Mouse (Mus musculus) splenic B cell, adult 2 months (primary cell): ENCODE results near the gene Pitpnc1.
"Not testable (repeated sequence)": the region's sequence is repeated elsewhere in the genome, so short reads cannot be mapped to it uniquely, and the experiment has no call there.

Experiments used
- DNase-seq: peaks from one replicate; pipeline ENCODE4 v3.0.0-alpha.2; 2011; ENCODE audit warnings: low read depth, low spot score
- H3K27me3 ChIP-seq: 2 replicates; pipeline ENCODE4 v1.6.1; 2012; ENCODE audit warnings: mild to moderate bottlenecking, low read length, moderate library complexity, mixed read lengths; ENCODE audit not compliant: control insufficient read depth, poor library complexity, insufficient read depth, severe bottlenecking
- H3K36me3 ChIP-seq: 2 replicates; pipeline ENCODE4 v1.6.1; 2012; ENCODE audit warnings: mild to moderate bottlenecking, low read length, moderate library complexity, mixed read lengths; ENCODE audit not compliant: control insufficient read depth, poor library complexity, insufficient read depth, severe bottlenecking

The Pitpnc1 gene

DNA sequence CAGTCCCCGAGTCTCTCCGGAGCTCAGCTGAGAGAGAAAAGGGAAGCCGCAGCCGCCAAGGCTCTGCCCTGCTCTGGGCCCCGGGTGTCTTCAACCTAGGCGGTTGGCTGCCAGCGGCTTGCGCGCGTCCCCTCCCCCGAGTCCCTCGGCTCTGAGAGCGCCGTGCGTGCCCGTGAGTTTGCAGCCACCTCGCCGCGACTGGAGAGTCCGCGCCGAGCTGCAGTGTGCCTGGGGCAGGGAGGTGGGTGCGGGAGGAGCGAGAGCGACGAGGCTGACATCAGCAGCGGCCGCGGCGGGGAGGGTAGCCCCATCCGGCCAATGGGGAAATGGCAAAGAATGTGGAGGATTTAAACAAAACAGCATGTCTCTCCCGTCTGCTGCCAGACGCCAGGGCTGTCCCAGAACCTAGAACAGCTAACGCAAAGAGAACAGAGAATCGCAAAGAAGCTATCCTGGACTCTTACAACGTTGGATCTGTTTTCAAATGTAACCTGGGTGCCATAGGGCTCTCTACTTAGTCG, at the start of gene Pitpnc1:
TSS of gene Pitpnc1 (minus strand) at position 179 of the 521 bp plus-strand sequence.
- DNase-seq = peak; percentile 84
- no peaks in the 10 kb centered on the region for H3K27me3 ChIP-seq
- H3K36me3 ChIP-seq = no peaks in the 10 kb centered on the region

DNA sequence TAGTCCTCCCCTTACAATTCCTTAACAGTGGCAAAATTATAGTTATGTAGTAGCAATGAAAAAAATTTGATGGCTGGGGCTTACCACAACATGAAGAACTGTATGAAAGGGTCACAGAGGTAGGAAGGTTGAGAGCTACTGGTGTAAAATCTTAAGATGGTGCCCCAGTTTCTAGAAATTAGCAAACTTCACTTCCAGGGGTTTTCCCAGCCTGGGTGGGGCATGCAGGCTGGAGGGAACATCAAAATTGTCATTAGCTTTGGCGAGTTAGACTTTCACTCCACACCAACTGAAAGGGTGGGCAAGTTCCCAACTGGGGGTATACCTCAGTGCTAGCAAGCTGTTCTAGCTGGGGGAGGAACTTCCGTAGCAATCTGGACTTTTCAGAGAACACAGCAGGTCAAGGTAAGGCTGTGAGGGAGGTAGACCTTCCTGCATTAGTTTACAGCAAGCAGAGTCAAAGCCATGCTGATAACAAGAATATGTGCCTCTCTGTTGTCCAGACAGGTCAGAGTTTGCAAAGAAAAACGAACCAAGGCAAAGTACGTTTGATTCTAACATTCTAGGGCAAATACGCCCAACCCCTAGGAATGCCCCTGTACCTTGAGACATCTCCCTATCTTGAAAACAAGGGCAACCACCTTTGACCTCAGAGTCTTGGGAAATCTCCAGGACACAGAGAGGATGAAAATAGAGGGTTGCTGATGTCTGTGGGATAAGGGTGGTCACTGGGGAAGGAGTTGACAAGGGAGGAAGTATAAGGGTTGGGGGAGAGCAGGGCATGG, 48.3 kb upstream of the Pitpnc1 start:
- H3K27me3 ChIP-seq = no peaks in the 10 kb centered on the region
- no peaks in the 10 kb centered on the region for H3K36me3 ChIP-seq
- no peak for DNase-seq

DNA sequence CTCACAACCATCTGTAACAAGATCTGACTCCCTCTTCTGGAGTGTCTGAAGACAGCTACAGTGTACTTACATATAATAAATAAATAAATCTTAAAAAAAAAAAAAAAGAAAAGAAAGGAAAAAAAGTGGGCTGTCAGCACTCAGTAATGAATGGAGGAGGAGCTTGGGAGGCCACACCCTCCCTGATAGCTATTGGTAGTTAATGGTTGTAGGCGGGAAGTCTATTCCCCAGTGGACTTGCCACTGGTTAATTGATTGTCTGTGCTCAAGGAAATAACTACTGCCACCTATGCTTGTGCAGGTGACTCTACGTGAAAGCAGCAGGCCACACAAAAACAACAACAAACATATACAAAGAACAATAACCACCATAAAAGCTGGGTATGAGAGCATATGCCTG, 45.9 kb upstream of the Pitpnc1 start:
- Histone ChIP-seq H3K36me3 (no peaks in the 10 kb centered on the region), H3K27me3 (no peaks in the 10 kb centered on the region)
- no peak for DNase-seq

DNA sequence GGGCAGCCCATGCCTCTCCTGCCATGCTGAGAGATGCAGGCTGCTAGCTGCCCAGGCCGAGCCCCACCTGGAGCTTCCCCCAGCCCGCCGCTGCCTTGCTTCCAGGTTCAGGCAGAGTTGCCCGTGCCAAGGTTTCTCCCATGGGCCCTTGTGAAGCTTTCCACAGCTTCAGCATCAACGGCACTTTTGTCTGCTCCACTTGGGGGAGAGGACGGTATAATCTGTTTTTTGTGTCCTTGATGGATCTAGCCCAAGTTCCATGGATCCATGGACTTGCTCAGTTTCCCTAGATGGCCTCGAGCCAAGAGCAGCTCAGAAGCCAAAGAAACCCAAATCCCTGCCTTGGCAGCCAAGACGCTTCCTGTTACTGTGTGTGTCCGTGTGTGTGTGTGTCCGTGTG, 42.5 kb upstream of the Pitpnc1 start:
- Histone ChIP-seq H3K27me3 (no peaks in the 10 kb centered on the region), H3K36me3 (no peaks in the 10 kb centered on the region)
- DNase-seq = no peak

DNA sequence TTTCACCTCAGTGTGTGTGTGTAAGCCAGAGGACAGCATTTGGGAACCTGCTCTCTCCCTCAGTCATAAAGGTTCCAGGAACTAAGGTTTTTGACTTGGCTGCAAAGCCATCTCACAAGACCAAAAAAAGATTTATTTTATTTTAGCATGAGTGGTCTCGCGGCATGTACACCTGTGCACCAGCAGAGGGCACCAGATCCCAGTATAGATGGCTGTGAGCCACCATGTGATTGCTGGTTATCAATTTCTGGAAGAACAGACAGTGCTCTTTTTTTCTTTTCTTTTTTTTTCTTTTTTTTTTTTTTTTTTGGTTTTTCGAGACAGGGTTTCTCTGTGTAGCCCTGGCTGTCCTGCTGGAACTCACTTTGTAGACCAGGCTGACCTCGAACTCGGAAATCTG, 41.5 kb upstream of the Pitpnc1 start:
- DNase-seq = peak; percentile 84
- H3K27me3 ChIP-seq, H3K36me3 ChIP-seq: not testable (repeated sequence)

DNA sequence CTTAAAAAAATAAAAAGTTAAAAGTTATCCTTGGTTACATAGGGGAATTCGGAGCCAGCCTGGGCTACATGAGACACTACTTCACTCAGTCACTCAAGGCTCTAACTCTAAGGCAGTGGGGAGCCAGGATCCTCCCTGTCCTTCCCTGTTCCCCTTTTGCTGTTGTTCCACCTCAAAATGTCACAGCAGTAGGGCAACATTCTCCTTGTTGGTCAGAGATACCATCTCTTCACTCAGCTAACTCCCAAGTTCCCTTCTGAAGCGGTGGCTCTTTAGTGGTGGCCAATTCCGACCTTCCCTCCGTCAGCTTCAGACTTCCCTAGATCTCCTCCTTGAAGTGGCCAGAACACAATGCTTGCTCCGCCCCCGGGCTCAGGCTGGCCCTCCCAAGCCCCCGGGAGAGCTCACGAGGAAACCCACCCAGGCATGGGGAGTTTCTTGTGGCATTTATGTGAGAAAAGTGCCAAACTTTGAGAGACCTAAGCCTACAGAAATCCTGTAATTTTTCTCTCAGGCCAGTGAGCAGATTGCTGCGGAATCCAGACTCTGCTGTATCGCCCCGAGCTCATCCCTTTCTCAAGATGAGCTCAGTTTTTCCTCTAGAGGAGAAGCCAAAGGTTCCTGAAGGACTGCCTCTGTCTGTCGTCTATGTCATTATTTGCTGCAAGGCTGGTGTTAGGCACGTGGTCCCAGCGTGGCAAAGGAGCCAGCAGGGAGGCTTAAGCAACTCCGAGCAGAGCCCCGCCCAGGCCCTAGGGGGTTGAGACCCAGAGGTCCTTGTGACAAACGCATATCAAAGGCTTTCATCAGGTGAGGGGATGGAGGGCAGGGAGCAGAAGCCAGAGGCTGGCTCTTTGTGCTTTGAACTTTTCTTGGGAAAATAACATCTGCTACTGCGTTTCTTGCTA, 40.1 kb upstream of the Pitpnc1 start:
- no peaks in the 10 kb centered on the region for H3K27me3 ChIP-seq
- DNase-seq = peak; percentile 18
- no peaks in the 10 kb centered on the region for H3K36me3 ChIP-seq

DNA sequence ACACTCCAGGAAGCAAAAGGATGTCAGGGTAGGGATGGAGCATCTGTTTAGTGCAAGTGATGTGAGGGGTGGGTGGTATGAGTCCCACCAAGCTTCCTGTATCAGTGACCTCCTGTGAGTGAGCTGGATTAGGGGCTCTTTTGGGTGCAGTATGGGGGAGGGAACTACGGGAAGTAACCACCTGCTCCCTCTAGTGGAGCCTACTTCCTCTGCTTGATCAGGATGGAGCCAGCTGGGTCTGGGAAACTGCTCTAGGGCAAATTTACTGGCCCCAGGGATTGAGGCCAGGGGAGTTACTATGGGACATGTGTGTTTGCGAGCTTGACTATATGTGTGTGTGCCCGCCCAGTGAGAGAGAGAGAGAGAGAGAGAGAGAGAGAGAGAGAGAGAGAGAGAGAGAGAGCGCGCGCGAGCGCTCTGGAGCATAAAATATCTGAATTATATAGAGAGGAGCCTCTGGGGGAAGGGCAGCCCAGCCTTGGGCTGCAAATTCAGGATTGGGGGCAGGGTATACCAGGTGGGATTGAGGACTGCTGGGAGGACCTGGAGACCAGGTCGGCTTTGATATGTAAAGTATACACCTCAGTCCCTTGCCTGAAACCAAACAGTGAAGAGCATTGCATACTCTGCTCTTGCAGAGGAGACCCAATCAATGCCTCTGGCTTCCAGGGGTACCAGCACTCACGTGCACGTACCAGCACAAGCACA, 39.3 kb upstream of the Pitpnc1 start:
- Histone ChIP-seq H3K36me3 (no peaks in the 10 kb centered on the region), H3K27me3 (no peaks in the 10 kb centered on the region)
- DNase-seq = peak; percentile 34

DNA sequence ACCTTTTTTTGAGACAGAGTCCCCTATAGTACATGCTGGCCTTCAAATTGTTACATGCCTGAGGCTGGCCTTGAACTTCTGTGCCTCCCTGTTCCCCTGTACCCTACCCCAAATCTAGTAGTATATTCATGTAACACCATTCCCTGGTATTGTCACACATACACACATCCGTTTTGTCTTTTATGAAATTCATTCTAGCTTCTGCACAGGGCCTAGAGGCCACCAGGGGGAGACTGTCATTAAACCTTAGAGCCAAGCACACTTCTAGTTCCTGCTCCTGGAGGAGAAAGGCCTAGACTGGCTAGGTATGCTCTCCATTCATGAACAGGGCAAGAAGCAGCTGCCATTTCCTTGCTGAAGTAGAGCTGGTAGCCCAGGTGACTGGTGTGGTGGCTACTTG, 35.8 kb upstream of the Pitpnc1 start:
- peak; percentile 50 for DNase-seq
- Histone ChIP-seq H3K27me3 (no peaks in the 10 kb centered on the region), H3K36me3 (no peaks in the 10 kb centered on the region)

DNA sequence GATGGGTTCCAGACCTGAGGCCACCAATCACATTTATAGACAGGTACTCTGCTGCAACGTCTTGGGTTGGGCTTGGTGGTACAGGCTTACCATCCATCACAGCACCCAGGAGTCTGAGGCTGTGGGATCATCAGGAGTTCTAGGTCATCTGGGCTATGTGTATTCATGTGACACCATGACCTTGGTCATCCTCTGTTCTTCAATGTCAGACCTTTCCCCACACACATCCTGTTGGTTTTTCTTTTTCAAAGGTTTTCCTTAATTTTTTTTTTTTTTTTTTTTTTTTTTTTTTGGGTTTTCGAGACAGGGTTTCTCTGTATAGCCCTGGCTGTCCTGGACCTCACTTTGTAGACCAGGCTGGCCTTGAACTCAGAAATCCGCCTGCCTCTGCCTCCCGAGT, 33.9 kb upstream of the Pitpnc1 start:
- H3K27me3 ChIP-seq, H3K36me3 ChIP-seq, DNase-seq: not testable (repeated sequence)

DNA sequence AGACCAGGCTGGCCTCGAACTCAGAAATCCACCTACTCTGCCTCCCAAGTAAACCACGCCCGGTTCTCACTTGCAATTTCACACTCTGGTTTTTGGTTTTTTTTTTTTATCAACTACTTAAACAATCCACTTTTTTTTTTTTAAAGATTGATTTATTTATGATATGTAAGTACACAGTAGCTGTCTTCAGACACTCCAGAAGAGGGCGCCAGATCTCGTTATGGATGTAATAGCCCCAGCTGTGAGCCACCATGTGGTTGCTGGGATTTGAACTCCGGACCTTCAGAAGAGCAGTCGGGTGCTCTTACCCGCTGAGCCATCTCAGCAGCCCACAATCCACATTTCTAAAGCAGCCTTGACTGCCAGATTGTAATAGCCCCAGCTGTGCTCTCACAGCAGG, 32.3 kb upstream of the Pitpnc1 start:
- no peaks in the 10 kb centered on the region for H3K27me3 ChIP-seq
- H3K36me3 ChIP-seq = 0 out of 2 replicates have a peak, but pooled peaks cover 2% of the 10 kb centered on the region

DNA sequence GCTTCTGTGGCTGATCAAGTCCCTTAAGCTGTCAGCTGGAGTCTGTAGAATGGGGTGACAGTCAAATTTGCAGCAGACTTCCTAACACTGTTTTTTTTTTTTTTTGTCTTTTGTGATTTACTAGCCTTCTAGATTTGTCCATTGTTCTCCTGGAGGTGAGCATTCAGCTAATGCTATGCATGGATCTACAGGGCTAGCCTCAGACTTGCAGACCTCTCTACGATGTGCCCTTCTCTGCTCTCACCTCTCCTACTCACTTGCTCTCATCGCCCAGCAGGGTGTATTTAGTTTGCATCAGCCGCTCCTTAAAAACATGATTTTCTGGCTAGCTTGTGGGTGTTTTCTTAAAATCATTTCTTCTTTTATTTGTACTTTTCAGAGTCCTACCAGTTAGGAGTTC, 13.8 kb upstream of the Pitpnc1 start:
- Histone ChIP-seq H3K27me3 (no peaks in the 10 kb centered on the region), H3K36me3 (peaks cover 10% of the 10 kb centered on the region; the same call in 1 of the 2 replicates)
- no peak for DNase-seq

More for the DNA sequence above, 32.3 kb upstream of the Pitpnc1 start:
- DNase-seq = no peak

DNA sequence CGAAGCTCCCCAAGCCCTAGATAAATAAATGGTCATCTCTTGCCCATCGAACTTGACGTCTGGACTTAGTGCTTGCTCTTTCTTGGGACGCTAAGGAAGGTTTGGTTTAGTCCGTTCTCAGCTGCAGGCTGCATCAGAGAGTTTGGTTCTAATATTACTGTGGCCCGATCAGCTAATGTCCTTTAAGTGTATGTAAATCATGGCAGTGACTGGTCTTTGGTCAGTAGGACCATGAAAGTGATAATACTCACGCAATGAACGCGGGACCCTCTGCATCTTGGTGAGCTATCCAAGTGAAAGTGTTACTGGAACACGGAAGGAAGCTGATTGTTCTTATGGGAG, 9.3 kb upstream of the Pitpnc1 start:
- DNase-seq = no peak
- H3K36me3 ChIP-seq = no peaks in the 10 kb centered on the region; the same call in 1 of the 2 replicates
- no peaks in the 10 kb centered on the region for H3K27me3 ChIP-seq

DNA sequence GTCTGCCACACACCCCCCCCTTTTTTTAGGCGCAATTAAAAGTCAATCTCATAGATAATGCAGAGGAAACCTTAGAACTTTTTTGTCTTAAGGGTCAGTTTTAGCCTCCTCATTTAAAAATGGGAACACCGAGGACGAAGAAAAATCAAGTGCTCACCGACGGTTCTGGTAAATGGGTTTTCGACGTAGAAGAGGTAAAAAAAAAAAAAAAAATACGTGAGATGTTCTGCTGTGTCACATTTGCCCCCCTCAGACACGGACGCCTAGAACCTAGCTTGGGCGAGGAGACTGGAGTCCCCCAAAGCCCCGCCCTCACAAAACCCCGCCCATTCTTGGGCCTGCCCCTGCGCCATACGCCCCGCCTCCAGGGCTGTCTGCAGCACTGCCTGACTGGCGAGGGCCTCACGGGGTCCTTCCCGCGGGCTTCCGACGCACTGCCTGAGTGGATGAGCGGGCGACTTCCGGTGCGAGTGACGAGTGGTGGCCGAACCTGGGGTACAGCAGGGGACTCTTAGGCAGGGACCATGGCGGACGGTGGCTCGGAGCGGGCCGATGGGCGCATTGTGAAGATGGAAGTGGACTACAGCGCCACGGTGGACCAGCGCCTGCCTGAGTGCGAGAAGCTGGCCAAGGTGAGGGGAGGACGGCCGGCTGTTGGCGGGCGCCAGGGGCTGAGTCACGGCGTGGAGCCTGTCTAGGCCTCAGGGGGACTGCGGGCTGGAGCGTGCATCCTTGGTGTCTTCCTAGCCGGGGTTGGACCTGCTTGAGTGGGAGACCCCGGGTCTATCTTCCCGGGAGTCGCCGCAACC, 8.8 kb upstream of the Pitpnc1 start, which contains the start of gene Psmd12:
TSS of gene Psmd12 (plus strand) at position 432 of the 809 bp plus-strand sequence.
- Histone ChIP-seq H3K27me3 (no peaks in the 10 kb centered on the region), H3K36me3 (no peaks in the 10 kb centered on the region)
- peak; percentile 98 for DNase-seq
